Mouse (Mus musculus) embryonic fibroblast, embryonic 13.5 days (primary cell): ENCODE measurements around the gene Cubn. TPM values are rescaled to one million over a fixed set of nuclear protein-coding genes. Genes with fewer than 3 reads are reported as not detected.

ENCODE experiments used
- H3K27ac ChIP-seq: 2 replicates; pipeline ENCODE4 v1.5.1; 2012; ENCODE audit warnings: low read length, control low read depth, inconsistent platforms; ENCODE audit not compliant: insufficient read depth
- H3K4me1 ChIP-seq: 2 replicates; pipeline ENCODE4 v1.6.1; 2011; ENCODE audit warnings: low read length; ENCODE audit not compliant: control insufficient read depth, insufficient read depth
- H3K4me3 ChIP-seq: 2 replicates; pipeline ENCODE4 v1.5.1; 2011; ENCODE audit warnings: mild to moderate bottlenecking, control low read depth, low read length; ENCODE audit not compliant: insufficient read depth
- CTCF ChIP-seq: IDR thresholded peaks from 2 replicates; pipeline ENCODE4 v1.5.1; 2011; ENCODE audit warnings: mild to moderate bottlenecking, control low read depth, low read length, moderate library complexity, borderline replicate concordance; ENCODE audit not compliant: insufficient read depth
- POLR2A ChIP-seq: IDR thresholded peaks from 2 replicates; pipeline ENCODE4 v1.6.1; 2011; ENCODE audit warnings: low read depth, mild to moderate bottlenecking, control low read depth, low read length, moderate library complexity
- polyA plus RNA-seq: library from polyadenylated mRNA; stranded (reverse); fragments of >200 nt; gene quantifications from 2 replicates; pipeline ENCODE4 v1.2.4, GENCODE M21; 2011; ENCODE audit warnings: low read depth; ENCODE audit not compliant: missing spikeins, insufficient read length

Gene Cubn
- polyA plus RNA-seq, 1 experiment, result 0.81 TPM

DNA sequence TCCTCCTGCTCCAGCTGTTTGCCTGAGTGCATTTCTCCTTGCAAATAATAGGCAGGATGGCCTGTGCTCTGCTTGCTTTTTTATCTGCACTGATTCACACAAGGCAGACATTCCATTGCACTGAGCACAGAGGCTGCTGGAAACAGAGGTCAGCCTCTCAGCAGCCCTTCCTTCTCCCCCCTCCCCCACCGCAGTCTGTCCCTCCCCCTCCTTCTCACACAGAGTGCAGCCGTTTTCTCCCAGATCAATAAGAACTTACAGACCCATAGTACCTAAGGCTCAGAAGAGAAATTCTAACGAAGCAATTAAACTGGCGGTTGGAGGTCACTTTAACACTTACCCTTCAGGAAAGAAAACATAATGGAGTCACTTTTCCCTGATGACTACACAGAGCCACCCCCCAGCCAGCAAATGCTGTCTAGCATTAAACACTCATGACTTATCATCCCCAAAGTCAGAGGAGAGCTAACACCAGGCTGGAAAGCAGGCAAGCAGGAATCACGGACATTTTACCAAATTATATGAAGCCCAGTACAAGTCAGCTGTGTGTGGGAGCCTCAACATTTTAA is 119.3 kb downstream of the Cubn start:
- TF ChIP-seq POLR2A (peak; percentile 48; the same call in 1 of the 2 replicates), CTCF (no peak)
- peaks cover 18% of the 10 kb centered on the region for H3K4me1 ChIP-seq
- no peak overlapping the region for H3K4me3 ChIP-seq
- H3K27ac ChIP-seq, result peak overlapping the region; percentile 100

- TF ChIP-seq CTCF, result no peak
- no peak; the same call in 1 of the 2 replicates for TF ChIP-seq POLR2A
- peak overlapping the region; percentile 100 for H3K27ac ChIP-seq
- no peak overlapping the region for H3K4me3 ChIP-seq
- H3K4me1 ChIP-seq, result peaks cover 18% of the 10 kb centered on the region
Observed at GRCm38 (mm10) chr2:13371797-13372170, 119.8 kb downstream of the Cubn start.

DNA sequence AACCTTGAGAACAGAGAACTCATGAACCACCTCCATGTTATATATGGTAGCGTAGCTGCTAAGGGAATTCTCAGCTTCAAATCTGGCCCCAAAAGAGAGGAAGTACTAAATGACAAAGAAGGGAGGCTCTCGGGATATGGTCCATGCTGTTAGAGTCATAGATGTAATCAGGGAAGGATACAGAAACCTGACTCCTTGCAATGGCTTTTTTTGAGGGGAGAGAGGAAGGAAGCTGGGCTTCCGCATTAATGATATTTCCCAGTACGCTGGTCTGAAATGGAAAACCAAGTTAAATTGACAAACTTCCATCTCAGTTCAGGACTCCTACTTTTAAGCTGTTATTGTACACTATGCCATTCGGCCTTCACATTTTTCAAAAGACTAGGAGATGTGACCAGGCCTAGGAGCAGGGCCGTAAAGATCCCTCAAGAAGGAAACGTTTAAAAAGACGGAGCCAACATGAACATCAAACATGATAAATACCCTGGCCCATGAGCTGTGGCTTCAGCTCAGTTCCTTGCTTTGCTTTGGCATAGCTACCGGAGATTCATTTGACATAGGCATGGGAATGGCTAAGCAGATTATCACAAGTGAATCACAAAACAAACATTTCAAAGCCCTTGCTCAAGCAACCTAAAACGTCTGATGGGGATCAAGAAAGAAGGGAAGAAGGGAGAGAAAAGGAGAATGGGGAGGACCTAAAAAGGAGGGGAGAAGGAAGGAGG is 120.4 kb downstream of the Cubn start:
- Histone ChIP-seq H3K4me3 (no peak overlapping the region), H3K4me1 (peaks cover 18% of the 10 kb centered on the region), H3K27ac (peak overlapping the region; percentile 100)
- TF ChIP-seq CTCF (no peak), POLR2A (no peak; the same call in 1 of the 2 replicates)

- TF ChIP-seq CTCF (no peak), POLR2A (no peak)
- Histone ChIP-seq H3K4me3 (no peak overlapping the region), H3K27ac (peak overlapping the region; percentile 100), H3K4me1 (peaks cover 18% of the 10 kb centered on the region)
Observed at GRCm38 (mm10) chr2:13370556-13370955, 121.1 kb downstream of the Cubn start.

GRCm38 (mm10) chr2:13368517-13368916 is 123.1 kb downstream of the Cubn start:
- TF ChIP-seq POLR2A, result no peak
- peaks cover 18% of the 10 kb centered on the region for H3K4me1 ChIP-seq
- no peak overlapping the region for H3K4me3 ChIP-seq
- H3K27ac ChIP-seq, result no peak overlapping the region

- Histone ChIP-seq H3K27ac (no peak overlapping the region), H3K4me1 (peaks cover 6% of the 10 kb centered on the region; the same call in 1 of the 2 replicates), H3K4me3 (no peak overlapping the region)
- TF ChIP-seq CTCF (no peak), POLR2A (no peak)
Observed at GRCm38 (mm10) chr2:13357885-13358552, 133.6 kb downstream of the Cubn start.

GRCm38 (mm10) chr2:13352775-13353174 is 138.8 kb downstream of the Cubn start:
- no peak overlapping the region for H3K4me3 ChIP-seq
- no peak overlapping the region; the same call in 1 of the 2 replicates for H3K27ac ChIP-seq
- TF ChIP-seq CTCF, result no peak
- no peak for TF ChIP-seq POLR2A
- H3K4me1 ChIP-seq, result no peaks in the 10 kb centered on the region

- TF ChIP-seq CTCF, result no peak
- no peak for TF ChIP-seq POLR2A
- Histone ChIP-seq H3K27ac (no peak overlapping the region; the same call in 1 of the 2 replicates), H3K4me1 (no peaks in the 10 kb centered on the region), H3K4me3 (no peak overlapping the region)
Observed at GRCm38 (mm10) chr2:13352112-13352728, 139.4 kb downstream of the Cubn start.

DNA sequence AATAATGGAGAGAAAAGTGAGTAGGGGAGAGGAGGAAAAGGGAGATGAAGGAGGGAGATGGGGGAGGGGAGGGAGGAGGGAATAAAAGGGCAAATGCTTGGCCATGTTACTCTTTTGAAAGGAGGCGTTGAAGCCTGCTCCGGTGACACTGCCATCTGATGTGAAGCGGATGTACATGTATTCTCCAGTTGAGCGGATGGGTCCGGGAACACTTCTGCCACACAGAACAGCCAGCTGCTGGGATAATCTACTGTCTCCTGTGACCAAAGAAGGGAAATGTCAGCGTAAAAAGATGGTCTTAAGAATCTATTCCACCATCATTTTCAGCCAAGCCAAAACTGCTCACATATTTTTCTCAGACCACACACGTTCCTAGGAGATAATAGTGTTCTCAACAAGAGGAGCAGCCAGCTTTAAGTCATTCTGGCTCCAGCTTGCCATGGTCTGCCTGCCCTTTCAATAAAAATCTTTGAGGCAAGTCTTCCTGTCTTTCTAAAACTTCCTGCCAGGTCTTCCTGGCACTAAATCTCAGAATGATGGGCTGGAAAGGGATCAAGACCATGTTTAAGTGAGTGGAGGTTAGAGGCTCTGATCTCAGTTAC is 149.2 kb downstream of the Cubn start:
- no peaks in the 10 kb centered on the region for H3K4me1 ChIP-seq
- no peak overlapping the region for H3K27ac ChIP-seq
- TF ChIP-seq POLR2A (no peak), CTCF (no peak)
- no peak overlapping the region for H3K4me3 ChIP-seq
